ENCODE assay signal across 8 mouse cellular contexts in the genomic region with DNA sequence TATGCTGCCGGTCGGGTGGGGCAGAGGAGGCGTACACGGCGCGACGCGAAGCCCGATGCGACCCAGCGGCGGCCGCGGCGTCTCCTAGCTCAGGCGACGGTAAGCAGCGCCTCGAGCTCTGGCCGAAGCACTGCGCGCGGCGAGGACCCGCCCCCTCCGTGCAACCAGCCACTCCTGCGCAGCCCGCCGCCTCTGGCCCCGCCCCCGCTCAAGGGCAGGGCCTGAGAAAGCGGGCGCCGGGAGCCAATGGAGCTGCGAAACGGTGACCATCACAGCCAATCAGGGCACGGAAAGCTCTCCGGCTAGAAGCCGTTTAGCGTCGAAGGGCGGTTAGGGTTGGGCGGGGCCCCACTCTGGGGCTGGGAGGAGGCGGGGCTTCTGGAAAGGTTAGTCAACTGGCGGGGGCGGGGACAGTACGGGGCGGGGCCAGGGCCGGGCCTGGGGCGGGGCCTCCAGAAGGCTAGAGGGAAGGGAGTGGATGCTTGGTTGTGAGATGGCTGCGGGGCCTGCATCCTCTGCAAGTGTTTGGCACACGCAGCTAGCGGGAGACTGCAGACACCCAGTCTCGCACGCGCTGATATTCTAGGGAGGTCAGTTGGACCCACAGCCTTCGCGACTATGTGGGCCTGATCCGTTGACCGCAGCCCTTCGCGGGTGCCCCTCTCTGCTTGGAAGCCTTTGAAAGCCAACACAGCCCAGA. TPM values are rescaled to one million over a fixed set of nuclear protein-coding genes. Genes with fewer than 3 reads are reported as not detected.
A peak's percentile ranks its signal among the peaks of the same experiment; 100 is the strongest.
DNase-seq lines count a peak whose midpoint lies in the region; ATAC-seq and TF ChIP-seq lines count a peak whose summit lies in the region.

A gene (minus strand): TSS at position 98 of the 700 bp plus-strand sequence.

- TF ChIP-seq EP300 in lung, postnatal 0 days (IDR thresholded peaks at IDR 0.05), result no peak

- H3K36me3 ChIP-seq in hindbrain, embryonic 12.5 days, result no peaks in the 10 kb centered on the region
- H3K36me3 ChIP-seq in lung, postnatal 0 days (ENCODE audit: insufficient read depth, low read length), result no peaks in the 10 kb centered on the region

- H3K4me1 ChIP-seq in hindbrain, embryonic 12.5 days, result peaks cover 34% of the 10 kb centered on the region
- peaks cover 6% of the 10 kb centered on the region; the same call in 1 of the 2 replicates for H3K4me1 ChIP-seq in lung, postnatal 0 days (ENCODE audit: insufficient read depth, low read depth, low read length)

- H3K4me3 ChIP-seq in hindbrain, embryonic 12.5 days, result peak within 1 kb of the TSS; percentile 69
- H3K4me3 ChIP-seq in lung, postnatal 0 days (ENCODE audit: low read depth, low read length), result peak within 1 kb of the TSS; percentile 59

- peak within 1 kb of the TSS; percentile 60; the same call in 1 of the 2 replicates for H3K27ac ChIP-seq in hindbrain, embryonic 12.5 days
- H3K27ac ChIP-seq in lung, postnatal 0 days (ENCODE audit: low read length), result no peak within 1 kb of the TSS

- 2% methylated on average over 59 of the region's 62 CpGs for WGBS in hindbrain, embryonic 12.5 days
- 3% methylated on average over 60 of the region's 62 CpGs for WGBS in lung, postnatal 0 days

- peak; percentile 19; the same call in 1 of the 2 replicates for TF ChIP-seq CTCF in lung, postnatal 0 days (IDR thresholded peaks at IDR 0.05)

- H3K9ac ChIP-seq in hindbrain, embryonic 12.5 days, result peak within 1 kb of the TSS; percentile 85
- peak within 1 kb of the TSS; percentile 58 for H3K9ac ChIP-seq in lung, postnatal 0 days (replicated peaks; ENCODE audit: low read depth)

- H3K9me3 ChIP-seq in hindbrain, embryonic 12.5 days (replicated peaks), result no peaks in the 10 kb centered on the region
- H3K9me3 ChIP-seq in lung, postnatal 0 days (ENCODE audit: low read length), result no peaks in the 10 kb centered on the region

- peak; percentile 97 for ATAC-seq in hindbrain, embryonic 12.5 days (ENCODE audit: low FRiP score)
- peak; percentile 98 for ATAC-seq in lung, postnatal 0 days

- H3K27me3 ChIP-seq in hindbrain, embryonic 12.5 days, result no peaks in the 10 kb centered on the region
- H3K27me3 ChIP-seq in lung, postnatal 0 days (replicated peaks; ENCODE audit: insufficient read depth, low read length), result 0 out of 2 replicates have a peak, but pooled peaks cover 5% of the 10 kb centered on the region

- peak within 1 kb of the TSS; percentile 96 for H3K4me2 ChIP-seq in hindbrain, embryonic 12.5 days (replicated peaks)
- H3K4me2 ChIP-seq in lung, postnatal 0 days (replicated peaks; ENCODE audit: low read depth, low read length), result peak within 1 kb of the TSS; percentile 94

- DNase-seq in T-cell, adult 2 months (ENCODE audit: low spot score), result peak; percentile 99
- peak; percentile 98 to 100 for DNase-seq in cerebellum, postnatal 25 days
- DNase-seq in frontal cortex, postnatal 14 days (ENCODE audit: low spot score in 2 of 2), result peak; percentile 95 to 96
- peak; percentile 94 to 97 for DNase-seq in layer of hippocampus, postnatal 10 days (ENCODE audit: low spot score in 2 of 2)
- DNase-seq in lung, postnatal 0 days (ENCODE audit: low spot score), result peak; percentile 99
- DNase-seq in ovary, postnatal 14 days (ENCODE audit: low spot score), result peak; percentile 87
- peak; percentile 96 to 97 for DNase-seq in thymus, postnatal 10 days (ENCODE audit: low spot score in 2 of 2)

RNA-seq across cellular contexts. Expression of the gene that starts here (rescaled TPM):
- 68.6 and 69.0 TPM in 2 replicates for polyA plus RNA-seq in hindbrain, embryonic 12.5 days (2016; fragmentation: Nextera tagmentation; extraction: Ambion mirVana)
- 10 to 100 TPM; 59.9 to 70.0 TPM for total RNA-seq in layer of hippocampus, postnatal 10 days (2021)
- polyA plus RNA-seq in lung, postnatal 0 days (2015; fragmentation: Nextera tagmentation; extraction: Ambion mirVana), result 29.0 and 29.3 TPM in 2 replicates
